ENCODE assay signal across 10 mouse cellular contexts in genomic region chr1:157137132-157137853, GRCm38 (mm10). TPM values are rescaled to one million over a fixed set of nuclear protein-coding genes. Genes with fewer than 3 reads are reported as not detected.
DNase-seq lines count a peak whose midpoint lies in the region; ATAC-seq lines count a peak whose summit lies in the region.
"Had no signal": no experiment of that assay in that cellular context is flagged by ENCODE, and none has a peak within 500 bp of the region (broad histone marks: within the 10 kb centered on the region; RNA-seq: fewer than 3 reads in every experiment).

No protein-coding gene starts in this region.

- no peak for DNase-seq in kidney, adult 11 months
- DNase-seq in NIH3T3 (ENCODE audit: low read depth) = peak; percentile 50
- DNase-seq in cerebellum, adult 11-12 months = peak; percentile 52
- DNase-seq in layer of hippocampus, adult 9-11 months = peak; percentile 48
- no peak for DNase-seq in ovary, postnatal 36 days (ENCODE audit: low spot score)
- no peak for DNase-seq in urinary bladder, adult 2 months (ENCODE audit: low spot score)
- no peak for DNase-seq in liver, embryonic 11.5 days (ENCODE audit: low spot score)

- H3K36me3 ChIP-seq in kidney, embryonic 14.5 days (ENCODE audit: control insufficient read depth, insufficient read depth, low read length) = no peaks in the 10 kb centered on the region
- H3K36me3 ChIP-seq in liver, embryonic 11.5 days (ENCODE audit: control insufficient read depth, insufficient read depth, low read length) = no peaks in the 10 kb centered on the region

- no peak overlapping the region for H3K4me2 ChIP-seq in kidney, embryonic 14.5 days (replicated peaks; ENCODE audit: low read depth, low read length)
- H3K4me2 ChIP-seq in liver, embryonic 11.5 days = no peak overlapping the region
- H3K4me2 ChIP-seq: neural tube, embryonic 12.5 days had no signal

- no peaks in the 10 kb centered on the region for H3K9me3 ChIP-seq in kidney, embryonic 14.5 days (ENCODE audit: control insufficient read depth, low read length)
- H3K9me3 ChIP-seq in liver, embryonic 11.5 days (ENCODE audit: control insufficient read depth, low read length) = no peaks in the 10 kb centered on the region
- H3K9me3 ChIP-seq: neural tube, embryonic 12.5 days had no signal

- no peak overlapping the region for H3K27ac ChIP-seq in kidney, embryonic 14.5 days (ENCODE audit: low read depth, low read length)
- H3K27ac ChIP-seq in liver, embryonic 11.5 days (ENCODE audit: low read depth, low read length) = no peak overlapping the region
- H3K27ac ChIP-seq: neural tube, embryonic 12.5 days had no signal

- no peaks in the 10 kb centered on the region for H3K27me3 ChIP-seq in kidney, embryonic 14.5 days (ENCODE audit: control insufficient read depth, insufficient read depth, low read length)
- H3K27me3 ChIP-seq in liver, embryonic 11.5 days (replicated peaks; ENCODE audit: control insufficient read depth, insufficient read depth, low read length) = no peaks in the 10 kb centered on the region
- H3K27me3 ChIP-seq: neural tube, embryonic 12.5 days had no signal

- H3K9ac ChIP-seq in kidney, embryonic 14.5 days (ENCODE audit: low read depth, low read length) = no peak overlapping the region
- H3K9ac ChIP-seq in liver, embryonic 11.5 days (ENCODE audit: low read depth, low read length) = no peak overlapping the region
- H3K9ac ChIP-seq: neural tube, embryonic 12.5 days had no signal

- no peak overlapping the region for H3K4me3 ChIP-seq in kidney, embryonic 14.5 days (ENCODE audit: low read length)
- no peak overlapping the region for H3K4me3 ChIP-seq in liver, embryonic 11.5 days (ENCODE audit: low read depth, low read length)
- H3K4me3 ChIP-seq: neural tube, embryonic 12.5 days had no signal

- WGBS in kidney, embryonic 14.5 days = 80% methylated on average over 9 of the region's 9 CpGs
- 88% methylated on average over 9 of the region's 9 CpGs for WGBS in liver, embryonic 11.5 days

- H3K4me1 ChIP-seq in kidney, embryonic 14.5 days (ENCODE audit: control insufficient read depth, insufficient read depth, low read length) = no peaks in the 10 kb centered on the region
- H3K4me1 ChIP-seq in liver, embryonic 11.5 days (replicated peaks; ENCODE audit: control insufficient read depth, insufficient read depth, low read length) = no peaks in the 10 kb centered on the region
- H3K4me1 ChIP-seq: neural tube, embryonic 12.5 days had no signal

- ATAC-seq in kidney, embryonic 14.5 days (ENCODE audit: low FRiP score, low TSS enrichment) = peak; percentile 35; the same call in 1 of the 2 replicates
- ATAC-seq in liver, embryonic 11.5 days (replicated peaks; ENCODE audit: low FRiP score) = no peak

RNA-seq across cellular contexts. Expression of gene Tex35, which starts 28.8 kb away (rescaled TPM):
- polyA plus RNA-seq in kidney, embryonic 14.5 days (2014; fragmentation: Nextera tagmentation; extraction: Ambion mirVana) = not detected in 2 replicates
- not detected in 2 replicates for polyA plus RNA-seq in urinary bladder, adult 2 months (2012; rRNA removed)
- not detected in 2 replicates for polyA plus RNA-seq in liver, embryonic 11.5 days (2014; fragmentation: Nextera tagmentation; extraction: Ambion mirVana)
- polyA plus RNA-seq: large intestine, adult 2 months; neural tube, embryonic 12.5 days had no signal

Comparison
In these comparisons a context has a peak if more than half of its experiments do, and no peak if none do; other contexts are left out.
1. DNase-seq: peak in NIH3T3 (single experiment), cerebellum, adult 11-12 months (single experiment) and layer of hippocampus, adult 9-11 months (single experiment); none in kidney, adult 11 months (single experiment), ovary, postnatal 36 days (single experiment), urinary bladder, adult 2 months (single experiment) and liver, embryonic 11.5 days (single experiment).